ENCODE assay signal across 8 mouse cellular contexts in the genomic region with DNA sequence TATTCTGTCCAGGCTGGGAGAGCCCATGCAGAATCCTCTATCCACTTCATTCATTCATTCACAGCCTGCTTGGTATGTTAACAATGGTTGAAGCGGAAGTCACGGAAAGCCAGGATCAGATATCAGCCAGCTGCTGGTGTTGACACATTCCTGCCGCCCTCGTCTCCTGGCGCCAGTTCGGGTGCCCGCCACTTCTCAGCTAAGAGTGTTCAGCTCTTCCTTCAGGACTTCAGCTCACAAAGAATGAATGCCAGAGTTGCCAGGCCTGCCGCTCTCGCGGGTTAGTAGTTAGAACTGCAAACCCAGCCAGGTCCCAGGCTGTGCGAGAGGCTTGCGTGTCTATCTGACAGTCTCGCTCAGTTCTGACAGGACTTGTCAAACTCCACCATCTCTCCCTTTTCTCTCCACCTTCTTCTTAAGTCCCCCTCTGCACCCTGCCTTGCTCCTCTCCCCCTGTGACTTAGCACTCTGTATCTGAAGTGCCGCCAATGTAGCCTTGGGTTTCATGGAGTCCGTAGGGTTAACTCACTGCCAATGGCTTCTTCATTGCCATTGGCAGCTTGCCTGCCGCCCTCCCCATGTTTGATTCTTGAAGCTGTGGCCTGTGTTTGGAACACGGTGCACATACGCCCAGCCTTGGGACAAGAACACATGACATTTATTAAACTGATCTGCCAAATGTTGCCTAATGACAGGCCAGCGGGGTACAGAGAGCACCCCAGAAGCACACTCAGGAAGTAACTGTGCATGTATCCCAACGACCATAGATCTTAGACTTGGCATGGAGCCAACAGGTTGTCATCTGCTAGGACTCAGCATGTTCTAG. TPM values are rescaled to one million over a fixed set of nuclear protein-coding genes. Genes with fewer than 3 reads are reported as not detected.
A peak's percentile ranks its signal among the peaks of the same experiment; 100 is the strongest.
DNase-seq lines count a peak whose midpoint lies in the region; ATAC-seq and TF ChIP-seq lines count a peak whose summit lies in the region.

No protein-coding gene starts in this region.

- H3K4me2 ChIP-seq in embryonic facial prominence, embryonic 14.5 days (ENCODE audit: low read depth, low read length) = peak overlapping the region; percentile 20; the same call in 1 of the 2 replicates
- peak overlapping the region; percentile 14; the same call in 1 of the 2 replicates for H3K4me2 ChIP-seq in limb, embryonic 15.5 days
- H3K4me2 ChIP-seq in stomach, embryonic 16.5 days (ENCODE audit: low read depth, low read length) = peak overlapping the region; percentile 37

- no peaks in the 10 kb centered on the region for H3K36me3 ChIP-seq in liver, adult 2 months (ENCODE audit: control insufficient read depth, insufficient read depth, low read length)
- H3K36me3 ChIP-seq in embryonic facial prominence, embryonic 14.5 days (ENCODE audit: control insufficient read depth, insufficient read depth, low read length) = peaks cover 16% of the 10 kb centered on the region; the same call in 1 of the 2 replicates
- H3K36me3 ChIP-seq in limb, embryonic 15.5 days = 0 out of 2 replicates have a peak, but pooled peaks cover 7% of the 10 kb centered on the region
- no peaks in the 10 kb centered on the region for H3K36me3 ChIP-seq in stomach, embryonic 16.5 days (ENCODE audit: control insufficient read depth, insufficient read depth, low read length)

- 10% methylated on average over 20 of the region's 20 CpGs for WGBS in liver, adult 2 months
- WGBS in embryonic facial prominence, embryonic 14.5 days = 32% methylated on average over 20 of the region's 20 CpGs
- 39% methylated on average over 20 of the region's 20 CpGs for WGBS in limb, embryonic 15.5 days
- whole genome bisulfite sequencing in stomach, embryonic 16.5 days = 29% methylated on average over 20 of the region's 20 CpGs

- no peaks in the 10 kb centered on the region for H3K27me3 ChIP-seq in liver, adult 2 months (ENCODE audit: control insufficient read depth, insufficient read depth, low read length)
- H3K27me3 ChIP-seq in embryonic facial prominence, embryonic 14.5 days (replicated peaks; ENCODE audit: control insufficient read depth, insufficient read depth, low read length) = no peaks in the 10 kb centered on the region
- no peaks in the 10 kb centered on the region for H3K27me3 ChIP-seq in limb, embryonic 15.5 days
- no peaks in the 10 kb centered on the region for H3K27me3 ChIP-seq in stomach, embryonic 16.5 days (ENCODE audit: control insufficient read depth, insufficient read depth, low read length)

- H3K4me1 ChIP-seq in liver, adult 2 months (ENCODE audit: control insufficient read depth, insufficient read depth, low read length) = peaks cover 44% of the 10 kb centered on the region
- peaks cover 49% of the 10 kb centered on the region for H3K4me1 ChIP-seq in embryonic facial prominence, embryonic 14.5 days (ENCODE audit: control insufficient read depth, insufficient read depth, low read length)
- peaks cover 53% of the 10 kb centered on the region for H3K4me1 ChIP-seq in limb, embryonic 15.5 days
- H3K4me1 ChIP-seq in stomach, embryonic 16.5 days (ENCODE audit: control insufficient read depth, insufficient read depth, low read length) = peaks cover 46% of the 10 kb centered on the region

- peaks cover 34% of the 10 kb centered on the region; the same call in 1 of the 2 replicates for H3K79me2 ChIP-seq in liver, adult 2 months (ENCODE audit: control insufficient read depth, insufficient read depth, low read length)

- TF ChIP-seq POLR2A in liver, adult 2 months (IDR thresholded peaks at IDR 0.05; ENCODE audit: extremely low read depth, insufficient read depth, low read length) = no peak

- H3K4me3 ChIP-seq in liver, adult 2 months (ENCODE audit: insufficient read depth, low read depth, low read length) = no peak overlapping the region
- no peak overlapping the region for H3K4me3 ChIP-seq in embryonic facial prominence, embryonic 14.5 days (ENCODE audit: low read depth, low read length)
- no peak overlapping the region for H3K4me3 ChIP-seq in limb, embryonic 15.5 days
- no peak overlapping the region for H3K4me3 ChIP-seq in stomach, embryonic 16.5 days (replicated peaks; ENCODE audit: low read length)

- H3K27ac ChIP-seq in liver, adult 2 months (replicated peaks; ENCODE audit: insufficient read depth, low read depth, low read length) = peak overlapping the region; percentile 62
- peak overlapping the region; percentile 59; the same call in 1 of the 2 replicates for H3K27ac ChIP-seq in embryonic facial prominence, embryonic 14.5 days (replicated peaks; ENCODE audit: low read depth, low read length)
- H3K27ac ChIP-seq in limb, embryonic 15.5 days = peak overlapping the region; percentile 59
- H3K27ac ChIP-seq in stomach, embryonic 16.5 days (ENCODE audit: low read length) = peak overlapping the region; percentile 70

- peak; percentile 64 for ATAC-seq in embryonic facial prominence, embryonic 14.5 days (ENCODE audit: low read depth)
- no peak for ATAC-seq in limb, embryonic 15.5 days (ENCODE audit: insufficient number of reproducible peaks, low FRiP score, low TSS enrichment, low read depth)
- ATAC-seq in stomach, embryonic 16.5 days (ENCODE audit: insufficient read depth, low FRiP score) = peak; percentile 31; the same call in 1 of the 2 replicates
- ATAC-seq in erythroid progenitor cell, adult 5-6 weeks (replicated peaks; ENCODE audit: low FRiP score, poor library complexity, severe bottlenecking) = no peak
- ATAC-seq in inflammation-experienced regulatory T-cells, adult 6 months = no peak

- H3K9ac ChIP-seq in liver, adult 2 months (ENCODE audit: low read depth, low read length) = peak overlapping the region; percentile 9; the same call in 1 of the 2 replicates
- no peak overlapping the region for H3K9ac ChIP-seq in embryonic facial prominence, embryonic 14.5 days (ENCODE audit: low read depth, low read length)
- H3K9ac ChIP-seq in limb, embryonic 15.5 days = no peak overlapping the region
- H3K9ac ChIP-seq in stomach, embryonic 16.5 days (ENCODE audit: low read length) = no peak overlapping the region

- H3K9me3 ChIP-seq in embryonic facial prominence, embryonic 14.5 days (ENCODE audit: control insufficient read depth, low read length) = no peaks in the 10 kb centered on the region
- no peaks in the 10 kb centered on the region for H3K9me3 ChIP-seq in limb, embryonic 15.5 days
- H3K9me3 ChIP-seq in stomach, embryonic 16.5 days (replicated peaks; ENCODE audit: control insufficient read depth, low read length) = no peaks in the 10 kb centered on the region

- peak; percentile 75 for DNase-seq in liver, adult 2 months (ENCODE audit: extremely low read depth, low read depth, low spot score)
- no peak for DNase-seq in liver
- DNase-seq in embryonic facial prominence, embryonic 14.5 days (ENCODE audit: low spot score) = peak; percentile 89
- peak; percentile 66 for DNase-seq in heart, postnatal 4 days

- peak; percentile 20 for TF ChIP-seq CTCF in liver, adult 2 months (IDR thresholded peaks at IDR 0.05; ENCODE audit: low read depth, low read length)

RNA-seq across cellular contexts. Expression of gene Tcf7l1, which starts 48.2 kb away (rescaled TPM):
- 0.92 and 1.1 TPM in 2 replicates for total RNA-seq in liver, adult 2 months (2014; rRNA removed)
- polyA plus RNA-seq in liver, adult 2 months (2012; rRNA removed) = 5.0 and 6.9 TPM in 2 replicates
- 42.3 and 46.3 TPM in 2 replicates for polyA plus RNA-seq in embryonic facial prominence, embryonic 14.5 days (2014; fragmentation: Nextera tagmentation; extraction: Ambion mirVana)
- 10 to 100 TPM; 24.2 to 26.5 TPM for total RNA-seq in heart, postnatal 4 days (2021)
- polyA plus RNA-seq in limb, embryonic 15.5 days (2015; fragmentation: Nextera tagmentation; extraction: Ambion mirVana) = 34.8 and 39.0 TPM in 2 replicates
- polyA plus RNA-seq in stomach, embryonic 16.5 days (2015; fragmentation: Nextera tagmentation; extraction: Ambion mirVana) = 20.6 and 21.1 TPM in 2 replicates
- 5.9 TPM in 1 of 2 replicates, not detected in the other for total RNA-seq in erythroid progenitor cell, adult 5-6 weeks (2015; ENCODE audit: low replicate concordance)
- total RNA-seq in erythroid progenitor cell, adult 5-6 weeks (2017; ENCODE audit: low replicate concordance) = not detected in 2 replicates
- 1 to 10 TPM in 1 of 3 experiments, under 1 TPM in 2; 0.24 to 1.2 (median 0.78) TPM for polyA plus RNA-seq in inflammation-experienced regulatory T-cells, adult 6 months (2017; shearing (Covaris generic))

Comparison
In these comparisons a context has a peak if more than half of its experiments do, and no peak if none do; other contexts are left out.
1. ATAC-seq: peak in embryonic facial prominence, embryonic 14.5 days (single experiment) and stomach, embryonic 16.5 days (single experiment); none in limb, embryonic 15.5 days (single experiment), erythroid progenitor cell, adult 5-6 weeks (single experiment) and inflammation-experienced regulatory T-cells, adult 6 months (single experiment).
2. Peak in every context shown above with its lines, with median percentiles within 50 percentile points of each other: H3K27ac ChIP-seq and H3K4me2 ChIP-seq.